Mouse (Mus musculus) small intestine, adult 10 weeks (tissue): ENCODE measurements around the gene Plxna4. TPM values are rescaled to one million over a fixed set of nuclear protein-coding genes. Genes with fewer than 3 reads are reported as not detected.

Source experiments
- polyA plus RNA-seq: library from polyadenylated mRNA; stranded (reverse); fragments of 350-450 nt; fragmentation: Illumina TruSeq; extraction: RNeasy Lipid Tissue Mini Kit (QIAGEN cat#74804); gene quantifications from one replicate; pipeline ENCODE4 v1.2.3, GENCODE M21; 2014; ENCODE audit warnings: low replicate concordance

Gene Plxna4
- polyA plus RNA-seq, result 0.78 TPM

GRCm38 (mm10) chr6:32588056-32588671 is at the start of gene Plxna4:
Gene Plxna4, minus strand, starts transcription at chr6:32588192.

